Mouse (Mus musculus) small intestine, adult 2 months (tissue): ENCODE measurements around the gene Intu.

ENCODE experiments used
- CTCF ChIP-seq: fragments of 200-500 bp; IDR thresholded peaks from 2 replicates; pipeline ENCODE4 v1.5.1; 2012; ENCODE audit warnings: low read depth, mild to moderate bottlenecking, control low read depth, inconsistent platforms, low read length, moderate library complexity, mixed read lengths; ENCODE audit not compliant: insufficient replicate concordance, insufficient read length; ENCODE audit errors: extremely low read depth
- POLR2A ChIP-seq: fragments of 200-500 bp; IDR thresholded peaks from 2 replicates; pipeline ENCODE4 v1.6.1; 2012; ENCODE audit warnings: low read depth, mild to moderate bottlenecking, control low read depth, inconsistent platforms, low read length, moderate library complexity

DNA sequence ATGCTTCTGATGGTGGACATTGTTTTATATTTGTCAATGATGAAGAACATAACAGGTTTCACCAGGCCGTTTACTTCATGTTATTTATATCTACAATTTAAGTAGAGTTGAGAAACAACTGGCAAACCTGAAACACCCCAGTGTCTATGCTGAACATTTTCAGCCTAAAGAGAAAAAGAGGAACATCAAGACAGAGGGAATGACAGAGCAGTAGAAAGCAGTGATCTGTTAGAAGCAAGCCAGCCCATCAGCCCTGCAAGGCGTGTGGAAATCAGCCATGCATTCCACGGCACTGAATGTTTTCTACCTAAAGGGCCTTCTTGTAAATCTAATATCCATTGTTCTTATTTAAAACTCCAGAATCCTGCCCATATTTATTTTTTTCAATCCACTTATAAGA, 12.8 kb upstream of the Intu start:
- TF ChIP-seq CTCF (no peak), POLR2A (no peak)
